Comparison of ENCODE assay signal across 11 mouse cellular contexts in the genomic region with DNA sequence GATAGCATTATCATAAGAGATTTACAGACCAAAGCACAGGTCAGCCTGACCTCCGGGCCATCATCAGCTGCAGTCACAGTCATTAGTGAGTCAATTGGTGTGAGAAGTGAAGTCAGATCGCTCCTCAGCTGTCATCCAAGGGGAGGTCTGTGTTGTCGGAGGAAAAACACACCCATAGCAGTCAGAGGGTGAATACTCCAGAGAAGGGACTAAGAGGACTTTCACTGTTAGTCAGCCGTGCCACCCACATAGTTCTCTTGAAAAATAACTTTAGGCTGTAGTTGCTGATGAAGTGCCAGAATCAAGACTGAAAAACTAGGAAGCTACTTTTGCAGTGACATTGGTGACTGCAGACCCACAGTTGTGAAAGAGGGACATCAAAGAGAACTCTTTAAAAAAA.
DNase-seq lines count a peak whose midpoint lies in the region; ATAC-seq and TF ChIP-seq lines count a peak whose summit lies in the region.
"Had no signal": no experiment of that assay in that cellular context is flagged by ENCODE, and none has a peak within 500 bp of the region (broad histone marks: within the 10 kb centered on the region; RNA-seq: fewer than 3 reads in every experiment).

No protein-coding gene starts in this region.

- peak overlapping the region; percentile 44 for H3K9ac ChIP-seq in lung, embryonic 16.5 days (ENCODE audit: low read length)
- H3K9ac ChIP-seq in limb, embryonic 14.5 days (ENCODE audit: low read depth, low read length, severe bottlenecking): peak overlapping the region; percentile 18; the same call in 1 of the 2 replicates
- no peak overlapping the region for H3K9ac ChIP-seq in stomach, embryonic 14.5 days (replicated peaks; ENCODE audit: low read depth, low read length)

- peak; percentile 9 to 15 for DNase-seq in heart, adult 18-20 months
- DNase-seq in heart, postnatal 4 days: no peak
- DNase-seq in lung, adult 2 months: no peak
- no peak for DNase-seq in limb, embryonic 14.5 days (ENCODE audit: low spot score)
- no peak for DNase-seq in layer of hippocampus, adult 9-10 months (ENCODE audit: low spot score)
- DNase-seq in testis, postnatal 10 days (ENCODE audit: low spot score): no peak
- DNase-seq: adrenal gland, postnatal 14 days; gastrocnemius, postnatal 36 days; thymus, adult 18-20 months had no signal

- WGBS in lung, embryonic 16.5 days: 4% methylated on average over 4 of the region's 4 CpGs
- WGBS in lung, adult 2 months: 5% methylated on average over 4 of the region's 4 CpGs
- WGBS in limb, embryonic 14.5 days: 12% methylated on average over 4 of the region's 4 CpGs
- 7% methylated on average over 4 of the region's 4 CpGs for WGBS in stomach, embryonic 14.5 days

- TF ChIP-seq CTCF in lung, adult 2 months (IDR thresholded peaks at IDR 0.05; ENCODE audit: insufficient read depth, low read length): no peak

- peak overlapping the region; percentile 58 for H3K4me2 ChIP-seq in lung, embryonic 16.5 days (ENCODE audit: low read depth, low read length)
- H3K4me2 ChIP-seq in limb, embryonic 14.5 days (replicated peaks; ENCODE audit: low read depth, low read length, severe bottlenecking): peak overlapping the region; percentile 23; the same call in 1 of the 2 replicates
- H3K4me2 ChIP-seq in stomach, embryonic 14.5 days (replicated peaks; ENCODE audit: low read depth, low read length): peak overlapping the region; percentile 1

- ATAC-seq in lung, embryonic 16.5 days (ENCODE audit: low read depth): peak; percentile 69
- ATAC-seq in limb, embryonic 14.5 days (ENCODE audit: low FRiP score, low read depth): no peak
- ATAC-seq in stomach, embryonic 14.5 days (ENCODE audit: insufficient number of reproducible peaks, insufficient read depth, low FRiP score, low read depth): no peak

- H3K4me3 ChIP-seq in lung, embryonic 16.5 days (ENCODE audit: low read length): peak overlapping the region; percentile 28
- no peak overlapping the region for H3K4me3 ChIP-seq in lung, adult 2 months (replicated peaks; ENCODE audit: extremely low read depth, low read depth, low read length)
- no peak overlapping the region for H3K4me3 ChIP-seq in limb, embryonic 14.5 days (replicated peaks; ENCODE audit: low read length)
- no peak overlapping the region for H3K4me3 ChIP-seq in stomach, embryonic 14.5 days (ENCODE audit: low read depth, low read length)

- H3K27me3 ChIP-seq in lung, embryonic 16.5 days (ENCODE audit: control insufficient read depth, insufficient read depth, low read depth, low read length): no peaks in the 10 kb centered on the region
- H3K27me3 ChIP-seq in limb, embryonic 14.5 days (ENCODE audit: control insufficient read depth, insufficient read depth, low read length): no peaks in the 10 kb centered on the region
- H3K27me3 ChIP-seq in stomach, embryonic 14.5 days (ENCODE audit: control insufficient read depth, insufficient read depth, low read length): no peaks in the 10 kb centered on the region

- no peak for TF ChIP-seq POLR2A in lung, adult 2 months (IDR thresholded peaks at IDR 0.05; ENCODE audit: borderline replicate concordance, extremely low read depth, low read depth, low read length)
- no peak for TF ChIP-seq POLR2A in limb, embryonic 14.5 days (IDR thresholded peaks at IDR 0.05; ENCODE audit: borderline replicate concordance, extremely low read depth, insufficient read depth, insufficient read length)

- peaks cover 26% of the 10 kb centered on the region for H3K4me1 ChIP-seq in lung, embryonic 16.5 days (replicated peaks; ENCODE audit: control insufficient read depth, insufficient read depth, low read length)
- peaks cover 6% of the 10 kb centered on the region for H3K4me1 ChIP-seq in lung, adult 2 months (ENCODE audit: control insufficient read depth, insufficient read depth, low read length)
- H3K4me1 ChIP-seq in limb, embryonic 14.5 days (ENCODE audit: control insufficient read depth, insufficient read depth, low read length): peaks cover 15% of the 10 kb centered on the region
- H3K4me1 ChIP-seq in stomach, embryonic 14.5 days (ENCODE audit: control insufficient read depth, insufficient read depth, low read length): peaks cover 15% of the 10 kb centered on the region

- H3K9me3 ChIP-seq in lung, embryonic 16.5 days (ENCODE audit: control insufficient read depth, low read length): no peaks in the 10 kb centered on the region
- H3K9me3 ChIP-seq in limb, embryonic 14.5 days (ENCODE audit: control insufficient read depth, low read length): no peaks in the 10 kb centered on the region
- H3K9me3 ChIP-seq in stomach, embryonic 14.5 days (ENCODE audit: control insufficient read depth, low read depth, low read length): no peaks in the 10 kb centered on the region

- no peaks in the 10 kb centered on the region for H3K36me3 ChIP-seq in lung, embryonic 16.5 days (ENCODE audit: control insufficient read depth, insufficient read depth, low read length)
- no peaks in the 10 kb centered on the region for H3K36me3 ChIP-seq in limb, embryonic 14.5 days (ENCODE audit: control insufficient read depth, insufficient read depth, low read length)
- no peaks in the 10 kb centered on the region for H3K36me3 ChIP-seq in stomach, embryonic 14.5 days (ENCODE audit: control insufficient read depth, insufficient read depth, low read length)

- H3K27ac ChIP-seq in lung, embryonic 16.5 days (ENCODE audit: low read length): peak overlapping the region; percentile 62
- no peak overlapping the region for H3K27ac ChIP-seq in limb, embryonic 14.5 days (replicated peaks; ENCODE audit: low read depth, low read length)
- no peak overlapping the region for H3K27ac ChIP-seq in stomach, embryonic 14.5 days (ENCODE audit: low read length)

Comparison
In these comparisons a context has a peak if more than half of its experiments do, and no peak if none do; other contexts are left out.
1. DNase-seq: peak in heart, adult 18-20 months (2 of 2); none in heart, postnatal 4 days (single experiment), lung, adult 2 months (single experiment), limb, embryonic 14.5 days (single experiment), layer of hippocampus, adult 9-10 months (single experiment) and testis, postnatal 10 days (single experiment).
2. H3K4me2 ChIP-seq: peak in every context shown above with its lines; median percentile 58 in lung, embryonic 16.5 days; 23 in limb, embryonic 14.5 days; 1 in stomach, embryonic 14.5 days.